In the genomic region with DNA sequence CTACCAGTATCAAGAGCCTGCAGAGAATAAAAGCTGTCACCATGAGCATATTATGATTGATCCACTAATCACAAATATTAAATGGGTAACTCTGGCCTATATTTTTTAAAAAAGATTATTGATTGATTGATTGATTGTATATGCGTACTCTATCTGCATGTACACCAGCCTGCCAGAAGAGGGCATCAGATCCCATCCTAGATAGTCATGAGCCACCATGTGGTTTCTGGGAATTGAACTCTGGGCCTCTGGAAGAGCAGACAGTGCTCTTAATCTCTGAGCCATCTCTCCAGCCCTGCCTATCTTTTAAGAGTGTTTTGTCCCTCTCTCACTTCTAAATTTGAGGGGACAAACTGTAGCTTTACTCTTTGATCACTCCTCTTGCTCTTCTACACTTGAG, we compare ENCODE assay signal across 18 mouse cellular contexts. TPM values are rescaled to one million over a fixed set of nuclear protein-coding genes. Genes with fewer than 3 reads are reported as not detected.
DNase-seq lines count a peak whose midpoint lies in the region; TF ChIP-seq lines count a peak whose summit lies in the region.
"Had no signal": no experiment of that assay in that cellular context is flagged by ENCODE, and none has a peak within 500 bp of the region (broad histone marks: within the 10 kb centered on the region; RNA-seq: fewer than 3 reads in every experiment).

No protein-coding gene starts in this region.

- no peaks in the 10 kb centered on the region for H3K27me3 ChIP-seq in cerebellum, adult 2 months (ENCODE audit: control insufficient read depth, insufficient read depth, low read length)
- no peaks in the 10 kb centered on the region for H3K27me3 ChIP-seq in CH12.LX (replicated peaks)
- H3K27me3 ChIP-seq: hindbrain, embryonic 12.5 days; limb, embryonic 12.5 days; megakaryocyte, embryonic 14.5 days; neural tube, embryonic 13.5 days had no signal

- peaks cover 0 to 10% of the 10 kb centered on the region in 2 experiments for H3K36me3 ChIP-seq in CH12.LX (replicated peaks in 1 of 2; ENCODE audit: control insufficient read depth in 1 of 2, insufficient read depth in 1 of 2, low read length in 1 of 2)
- H3K36me3 ChIP-seq: hindbrain, embryonic 12.5 days; neural tube, embryonic 13.5 days had no signal

- TF ChIP-seq EP300 in CH12.LX (IDR thresholded peaks at IDR 0.05; ENCODE audit: low read length) = no peak

- no peak for TF ChIP-seq POLR2A in cerebellum, adult 2 months (IDR thresholded peaks at IDR 0.05; ENCODE audit: borderline replicate concordance, insufficient read depth, low read length)
- no peak for TF ChIP-seq POLR2A in CH12.LX (IDR thresholded peaks at IDR 0.05; ENCODE audit: low read depth, low read length)

- TF ChIP-seq CTCF in cerebellum, adult 2 months (IDR thresholded peaks at IDR 0.05; ENCODE audit: borderline replicate concordance, insufficient read depth, low read depth, low read length) = peak; percentile 12; the same call in 1 of the 2 replicates
- peak; percentile 34 for TF ChIP-seq CTCF in left cerebral cortex, adult 2 months (IDR thresholded peaks at IDR 0.05)
- peak; percentile 55 to 70 for TF ChIP-seq CTCF in CH12.LX (conservative IDR thresholded peaks at IDR 0.05 in 1 of 2, IDR thresholded peaks at IDR 0.05 in 1 of 2; ENCODE audit: low read depth in 2 of 2, low read length in 2 of 2)

- intact Hi-C loops in left cerebral cortex, adult 2 months (cut with DNase I) = loop anchor here (2.0 kb wide), 1 partner anchor 314 kb away; no protein-coding TSS in a partner anchor

- no peaks in the 10 kb centered on the region for H3K4me1 ChIP-seq in cerebellum, adult 2 months (ENCODE audit: control insufficient read depth, insufficient read depth, low read length)
- no peaks in the 10 kb centered on the region for H3K4me1 ChIP-seq in CH12.LX (ENCODE audit: control insufficient read depth in 1 of 2, insufficient read depth in 2 of 2)
- H3K4me1 ChIP-seq: hindbrain, embryonic 12.5 days; limb, embryonic 12.5 days; megakaryocyte, embryonic 14.5 days; neural tube, embryonic 13.5 days had no signal

- no peak overlapping the region for H3K4me3 ChIP-seq in cerebellum, adult 2 months (replicated peaks; ENCODE audit: insufficient read depth, low read depth, low read length)
- H3K4me3 ChIP-seq in left cerebral cortex, adult 2 months = no peak overlapping the region
- H3K4me3 ChIP-seq in CH12.LX (replicated peaks in 1 of 3; ENCODE audit: low read depth in 2 of 3, low read length in 2 of 3, poor library complexity in 1 of 3) = no peak overlapping the region
- H3K4me3 ChIP-seq: hindbrain, embryonic 12.5 days; limb, embryonic 12.5 days; megakaryocyte, embryonic 14.5 days; neural tube, embryonic 13.5 days had no signal

- DNase-seq in cerebellum, adult 2 months = no peak
- DNase-seq in cerebellum, postnatal 14 days = no peak
- DNase-seq in left cerebral cortex, adult 2 months (ENCODE audit: extremely low spot score in 1 of 2, low spot score in 2 of 2) = no peak
- no peak for DNase-seq in left cerebral cortex, adult 8-10 months (ENCODE audit: low spot score in 2 of 2)
- peak; percentile 29 for DNase-seq in CH12.LX (ENCODE audit: extremely low read depth)
- peak; percentile 10 for DNase-seq in brain, adult 2 months (ENCODE audit: low read depth, low spot score)
- DNase-seq in right cerebral cortex, postnatal 10 days (ENCODE audit: low spot score in 2 of 2) = no peak
- DNase-seq in spleen, postnatal 10 days (ENCODE audit: low spot score in 2 of 2) = no peak
- DNase-seq: B cell, adult 2 months; cerebellum, adult 11-12 months; kidney, adult 18-20 months; lung, postnatal 10 days; thymus, postnatal 14 days had no signal

- dilution Hi-C loops in CH12.LX (cut with MboI; ENCODE audit: extremely low pct_ligation_motif_present, extremely low pct_unique_long_range_greater_than_20kb, low sequenced_read_pairs) = no loop called here

- 85% methylated on average over 1 of the region's 1 CpGs for WGBS in cerebellum, adult 2 months

- peak; percentile 61 for TF ChIP-seq RAD21 in CH12.LX (IDR thresholded peaks at IDR 0.05; ENCODE audit: low read depth, low read length)

- no peak overlapping the region for H3K9ac ChIP-seq in CH12.LX (ENCODE audit: insufficient read depth, low read depth)
- H3K9ac ChIP-seq: hindbrain, embryonic 12.5 days; limb, embryonic 12.5 days; neural tube, embryonic 13.5 days had no signal

- no peaks in the 10 kb centered on the region for H3K9me3 ChIP-seq in CH12.LX (replicated peaks; ENCODE audit: low read length)
- H3K9me3 ChIP-seq: hindbrain, embryonic 12.5 days; limb, embryonic 12.5 days; megakaryocyte, embryonic 14.5 days; neural tube, embryonic 13.5 days had no signal

- no peak overlapping the region for H3K27ac ChIP-seq in cerebellum, adult 2 months (ENCODE audit: insufficient read depth, low read length)
- H3K27ac ChIP-seq in left cerebral cortex, adult 2 months = no peak overlapping the region
- H3K27ac ChIP-seq in CH12.LX (ENCODE audit: insufficient read depth, low read depth) = no peak overlapping the region
- H3K27ac ChIP-seq: hindbrain, embryonic 12.5 days; limb, embryonic 12.5 days; neural tube, embryonic 13.5 days had no signal

- no peak overlapping the region for H3K4me2 ChIP-seq in CH12.LX (ENCODE audit: insufficient read depth, low read depth, poor library complexity, severe bottlenecking)
- H3K4me2 ChIP-seq: hindbrain, embryonic 12.5 days; limb, embryonic 12.5 days; neural tube, embryonic 13.5 days had no signal

- in situ Hi-C loops in CH12.LX (cut with MboI; ENCODE audit: low pct_ligation_motif_present, low pct_unique_long_range_greater_than_20kb, low sequenced_read_pairs) = no loop called here

- H3K79me2 ChIP-seq in CH12.LX (replicated peaks; ENCODE audit: control insufficient read depth, extremely low read depth, insufficient read depth, poor library complexity, severe bottlenecking) = peaks cover 3% of the 10 kb centered on the region; the same call in 1 of the 2 replicates

TF ChIP-seq in CH12.LX, 34 proteins besides CTCF, POLR2A, EP300 and RAD21:
- TF ChIP-seq MYC (IDR thresholded peaks at IDR 0.05; ENCODE audit: low read depth, low read length) (peak; percentile 84), SMC3 (IDR thresholded peaks at IDR 0.05; ENCODE audit: low read depth, low read length) (peak; percentile 68), HCFC1 (IDR thresholded peaks at IDR 0.05; ENCODE audit: low read depth, low read length) (no peak), E2F4 (IDR thresholded peaks at IDR 0.05; ENCODE audit: insufficient replicate concordance, low read depth, low read length) (no peak), RCOR1 (conservative IDR thresholded peaks at IDR 0.05; ENCODE audit: low read depth, low read length) (no peak), ZMIZ1 (IDR thresholded peaks at IDR 0.05; ENCODE audit: low read depth, low read length) (no peak)
TF ChIP-seq in CH12.LX: peak in this region for 2.

RNA-seq across cellular contexts. Expression of a gene that starts 40.5 kb away (rescaled TPM):
- 11.8 and 13.3 TPM in 2 replicates for polyA plus RNA-seq in cerebellum, adult 2 months (2012; rRNA removed)
- total RNA-seq in left cerebral cortex, adult 2 months (2021) = 10 to 100 TPM; 12.1 to 12.2 TPM
- 10 to 100 TPM; 11.0 to 11.6 (median 11.4) TPM for total RNA-seq in left cerebral cortex, adult 8-10 months (2022)
- 0.67 and 1.4 TPM in 2 replicates for total RNA-seq in CH12.LX (2012; rRNA removed)
- total RNA-seq in CH12.LX (2014; rRNA removed) = 1.4 TPM in 2 replicates
- 2.1 and 2.3 TPM in 2 replicates for polyA plus RNA-seq in CH12.LX (2012; ENCODE audit: insufficient read length, low read depth)
- total RNA-seq: common myeloid progenitor, adult 5-6 weeks had no signal

Comparison
In these comparisons a context has a peak if more than half of its experiments do, and no peak if none do; other contexts are left out.
1. DNase-seq: peak in CH12.LX (single experiment) and brain, adult 2 months (single experiment); none in cerebellum, adult 2 months (0 of 2), cerebellum, postnatal 14 days (0 of 2), left cerebral cortex, adult 2 months (0 of 2), left cerebral cortex, adult 8-10 months (0 of 2), right cerebral cortex, postnatal 10 days (0 of 2) and spleen, postnatal 10 days (0 of 2).
2. CTCF ChIP-seq: peak in every context shown above with its lines; median percentile 62 in CH12.LX; 34 in left cerebral cortex, adult 2 months; 12 in cerebellum, adult 2 months.
3. RNA of a gene that starts 40.5 kb away (total RNA-seq): 12.1 to 12.2 TPM in left cerebral cortex, adult 2 months and 11.0 to 11.6 TPM in left cerebral cortex, adult 8-10 months; 0.67 to 1.4 TPM in CH12.LX; every median in the first group is over 4 times any median in the second.